Mouse (Mus musculus) embryonic facial prominence, embryonic 15.5 days (tissue): ENCODE measurements around the gene Neurl1a. TPM values are rescaled to one million over a fixed set of nuclear protein-coding genes. Genes with fewer than 3 reads are reported as not detected.
A peak's percentile ranks its signal among the peaks of the same experiment; 100 is the strongest.

Source experiments
- ATAC-seq: fragments of 200-750 bp; cut with Nextera tagmentation; 2 replicates; pipeline ENCODE4 v1.8.0; 2017; ENCODE audit warnings: low read depth, moderate TSS enrichment; ENCODE audit not compliant: insufficient number of reproducible peaks, low FRiP score, low TSS enrichment
- H3K27ac ChIP-seq: fragments of 300-500 bp; sonication (generic); replicated peaks from 2 replicates; pipeline ENCODE4 v1.5.1; 2015; ENCODE audit warnings: mild to moderate bottlenecking, inconsistent platforms
- H3K27me3 ChIP-seq: fragments of 300-500 bp; sonication (generic); 2 replicates; pipeline ENCODE4 v1.6.1; 2015; ENCODE audit warnings: inconsistent platforms
- H3K36me3 ChIP-seq: fragments of 300-500 bp; sonication (generic); 2 replicates; pipeline ENCODE4 v1.6.1; 2015; ENCODE audit warnings: mild to moderate bottlenecking, inconsistent platforms
- H3K4me1 ChIP-seq: fragments of 300-500 bp; sonication (generic); 2 replicates; pipeline ENCODE4 v1.6.1; 2015; ENCODE audit warnings: inconsistent platforms
- H3K4me2 ChIP-seq: fragments of 300-500 bp; sonication (generic); replicated peaks from 2 replicates; pipeline ENCODE4 v1.6.1; 2015; ENCODE audit warnings: mild to moderate bottlenecking, inconsistent platforms
- H3K4me3 ChIP-seq: fragments of 300-500 bp; sonication (generic); replicated peaks from 2 replicates; pipeline ENCODE4 v1.5.1; 2015; ENCODE audit warnings: mild to moderate bottlenecking, inconsistent platforms
- H3K9ac ChIP-seq: fragments of 300-500 bp; sonication (generic); 2 replicates; pipeline ENCODE4 v1.6.1; 2015; ENCODE audit warnings: inconsistent platforms
- H3K9me3 ChIP-seq: fragments of 300-500 bp; sonication (generic); replicated peaks from 2 replicates; pipeline ENCODE4 v1.6.1; 2016; ENCODE audit warnings: inconsistent platforms
- WGBS: fragments of 180-500 bp; shearing (Covaris S2); methylation state at CpG from one replicate; pipeline ENCODE4 v1.1.7; 2015; 5-methylcytosine and 5-hydroxymethylcytosine counted together
- polyA plus RNA-seq: library from polyadenylated mRNA; unstranded; fragments of >200 nt; fragmentation: Nextera tagmentation; extraction: Ambion mirVana; gene quantifications from 2 replicates; pipeline ENCODE4 v1.2.1, GENCODE M21; 2015

Neurl1a gene
- polyA plus RNA-seq, 1 experiment from 2014 or later, result 9.0 TPM

DNA sequence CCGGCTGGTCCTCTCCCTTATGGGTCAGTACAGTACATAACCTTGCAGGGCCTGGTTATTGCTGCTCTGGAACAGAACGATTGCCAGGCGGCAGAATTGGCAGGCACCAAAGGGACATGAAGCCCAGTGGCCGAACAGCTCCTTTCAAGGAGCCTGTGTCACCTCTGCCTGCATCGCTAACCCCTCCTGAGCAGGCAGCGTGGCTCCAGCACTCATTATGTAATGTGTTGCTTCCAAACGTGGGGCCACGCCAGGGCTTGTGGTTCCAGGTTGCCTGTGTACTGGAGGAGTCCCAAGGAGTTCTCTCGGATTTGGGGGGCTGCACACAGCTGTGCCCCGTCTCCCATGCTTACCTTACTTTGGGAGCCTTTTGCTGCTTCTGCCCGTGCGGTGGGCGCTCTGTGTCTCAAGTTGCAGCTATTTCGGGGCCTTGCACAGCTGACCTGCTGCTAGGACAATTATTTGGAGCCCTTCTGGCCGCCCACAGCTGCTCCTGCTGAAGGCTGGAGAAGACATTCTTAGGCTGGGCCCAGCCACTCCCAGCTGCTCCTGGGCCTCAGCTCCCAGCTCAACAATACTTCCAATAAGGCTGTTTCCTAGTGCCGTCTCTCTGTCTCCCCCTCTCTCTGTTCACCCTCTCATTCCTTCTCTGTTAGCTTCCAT lies 70.4 kb downstream of the Neurl1a start:
- no peak for ATAC-seq
- WGBS, result 59% methylated on average over 16 of the region's 16 CpGs
- peaks cover 21% of the 10 kb centered on the region for H3K4me1 ChIP-seq
- H3K9ac ChIP-seq, result no peak overlapping the region
- no peaks in the 10 kb centered on the region for H3K36me3 ChIP-seq
- no peak overlapping the region; the same call in 1 of the 2 replicates for H3K27ac ChIP-seq
- H3K27me3 ChIP-seq, result peaks cover 27% of the 10 kb centered on the region
- no peak overlapping the region for H3K4me3 ChIP-seq
- H3K4me2 ChIP-seq, result no peak overlapping the region
- H3K9me3 ChIP-seq, result no peaks in the 10 kb centered on the region

DNA sequence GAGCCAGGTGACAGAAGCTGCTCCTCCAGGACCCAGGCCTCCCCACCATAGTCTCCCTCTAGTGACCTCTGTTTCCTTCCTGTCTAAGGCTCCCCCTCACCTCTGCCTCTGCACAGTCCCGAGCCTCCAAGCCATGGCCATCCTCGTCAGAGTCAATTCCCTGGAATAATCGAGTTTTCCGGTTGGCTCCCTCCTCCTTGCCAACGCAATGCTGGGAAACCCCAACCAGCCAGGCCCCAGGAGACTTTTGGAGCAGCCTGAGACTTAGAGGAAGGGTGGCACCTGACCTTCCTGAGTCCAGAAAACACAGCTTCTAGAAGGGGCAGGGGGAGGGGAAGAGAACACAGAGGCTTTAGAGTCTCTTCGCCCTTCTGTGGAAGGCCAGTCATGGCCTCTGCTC lies 72.3 kb downstream of the Neurl1a start:
- no peak overlapping the region for H3K4me2 ChIP-seq
- peaks cover 34% of the 10 kb centered on the region for H3K27me3 ChIP-seq
- H3K4me1 ChIP-seq, result peaks cover 21% of the 10 kb centered on the region
- no peak for ATAC-seq
- H3K9ac ChIP-seq, result no peak overlapping the region
- H3K9me3 ChIP-seq, result no peaks in the 10 kb centered on the region
- H3K27ac ChIP-seq, result no peak overlapping the region
- H3K36me3 ChIP-seq, result no peaks in the 10 kb centered on the region
- H3K4me3 ChIP-seq, result no peak overlapping the region
- WGBS, result 54% methylated on average over 6 of the region's 6 CpGs

DNA sequence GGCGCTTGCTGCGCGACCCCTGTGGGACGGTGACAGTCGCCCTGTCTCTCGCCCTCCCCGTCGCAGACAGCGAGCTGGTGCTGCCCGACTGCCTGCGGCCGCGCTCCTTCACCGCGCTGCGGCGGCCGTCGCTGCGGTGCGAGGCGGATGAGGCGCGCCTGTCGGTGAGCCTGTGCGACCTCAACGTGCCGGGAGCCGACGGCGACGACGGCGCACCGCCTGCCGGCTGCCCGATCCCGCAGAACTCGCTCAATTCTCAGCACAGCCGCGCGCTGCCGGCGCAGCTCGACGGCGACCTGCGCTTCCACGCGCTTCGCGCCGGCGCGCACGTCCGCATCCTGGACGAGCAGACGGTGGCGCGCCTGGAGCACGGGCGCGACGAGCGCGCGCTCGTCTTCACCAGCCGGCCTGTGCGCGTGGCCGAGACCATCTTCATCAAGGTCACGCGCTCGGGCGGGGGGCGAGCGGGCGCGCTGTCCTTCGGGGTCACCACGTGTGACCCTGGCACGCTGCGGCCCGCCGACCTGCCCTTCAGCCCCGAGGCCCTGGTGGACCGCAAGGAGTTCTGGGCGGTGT lies 74.5 kb downstream of the Neurl1a start:
- Histone ChIP-seq H3K27ac (no peak overlapping the region), H3K4me3 (peak overlapping the region; percentile 41), H3K9ac (peak overlapping the region; percentile 13), H3K27me3 (peaks cover 34% of the 10 kb centered on the region), H3K4me2 (peak overlapping the region; percentile 64), H3K4me1 (peaks cover 17% of the 10 kb centered on the region), H3K36me3 (no peaks in the 10 kb centered on the region), H3K9me3 (no peaks in the 10 kb centered on the region)
- 3% methylated on average over 90 of the region's 90 CpGs for WGBS
- no peak for ATAC-seq

DNA sequence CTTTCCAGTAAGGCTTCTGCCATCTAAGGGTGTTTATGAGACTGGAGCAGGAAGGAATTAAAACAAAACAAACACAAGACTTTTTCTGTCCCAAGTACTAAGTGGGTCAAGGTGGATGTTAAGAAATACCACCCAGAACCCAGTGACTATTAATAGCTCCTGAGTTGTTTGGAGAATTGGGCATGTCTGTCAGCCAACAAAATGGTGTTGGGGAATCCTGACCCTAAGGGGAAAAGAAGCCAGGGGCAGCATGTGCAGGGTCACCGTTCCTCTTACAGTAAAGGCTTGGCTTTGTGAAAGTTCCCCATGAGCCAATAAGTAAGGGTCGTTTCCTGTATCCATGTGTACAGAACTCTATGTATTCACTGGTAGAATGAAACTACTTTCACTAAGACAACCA lies 76.4 kb downstream of the Neurl1a start:
- Histone ChIP-seq H3K4me1 (peaks cover 20% of the 10 kb centered on the region), H3K27me3 (peaks cover 34% of the 10 kb centered on the region), H3K4me3 (no peak overlapping the region), H3K4me2 (no peak overlapping the region), H3K9me3 (no peaks in the 10 kb centered on the region), H3K36me3 (no peaks in the 10 kb centered on the region), H3K9ac (no peak overlapping the region), H3K27ac (no peak overlapping the region)
- WGBS, result 53% methylated on average over 2 of the region's 2 CpGs
- ATAC-seq, result no peak

DNA sequence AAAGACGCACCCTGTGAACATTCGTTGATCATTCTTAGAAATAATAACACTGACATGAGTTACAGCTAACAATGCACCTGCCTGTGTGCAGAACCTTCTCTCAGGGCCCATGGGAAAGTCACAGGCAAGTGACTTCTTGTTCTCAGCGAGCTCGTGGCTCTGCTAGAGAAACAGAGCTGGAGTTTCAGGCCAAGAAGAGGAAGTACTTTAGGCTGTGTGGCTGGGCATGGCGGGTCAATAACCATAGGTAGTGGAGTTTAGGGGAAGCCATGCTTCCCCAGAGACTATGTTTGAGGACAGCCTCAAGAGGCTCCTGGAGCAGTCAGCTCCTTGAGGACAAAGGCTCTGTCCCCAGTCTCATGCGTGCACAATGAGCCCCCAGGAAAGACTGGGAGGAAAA lies 77.3 kb downstream of the Neurl1a start:
- H3K4me1 ChIP-seq, result peaks cover 20% of the 10 kb centered on the region
- ATAC-seq, result no peak
- no peak overlapping the region for H3K27ac ChIP-seq
- no peak overlapping the region for H3K9ac ChIP-seq
- no peaks in the 10 kb centered on the region for H3K36me3 ChIP-seq
- no peak overlapping the region for H3K4me2 ChIP-seq
- WGBS, result 60% methylated on average over 6 of the region's 6 CpGs
- no peaks in the 10 kb centered on the region for H3K9me3 ChIP-seq
- peaks cover 34% of the 10 kb centered on the region for H3K27me3 ChIP-seq
- no peak overlapping the region for H3K4me3 ChIP-seq

DNA sequence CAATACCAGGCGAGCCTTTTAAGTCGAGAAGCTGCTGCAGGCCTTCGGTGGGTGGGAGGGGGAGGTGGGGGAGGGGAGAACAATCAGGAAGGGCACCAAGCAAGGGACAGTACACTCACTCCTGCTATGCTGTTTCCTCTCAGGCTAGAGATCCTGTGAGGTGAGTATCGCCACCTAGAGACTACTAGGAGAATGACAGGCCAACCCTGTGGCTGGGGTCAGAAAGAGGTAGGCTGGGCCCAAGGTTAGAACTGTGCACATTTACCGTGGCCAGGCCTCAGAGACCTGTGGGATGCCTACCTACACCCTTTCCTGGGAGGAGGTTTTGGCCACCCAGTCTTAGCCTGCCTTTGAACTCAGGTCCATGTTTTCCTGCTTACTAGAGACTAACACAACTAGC lies 81.0 kb downstream of the Neurl1a start:
- 9% methylated on average over 5 of the region's 5 CpGs for WGBS

DNA sequence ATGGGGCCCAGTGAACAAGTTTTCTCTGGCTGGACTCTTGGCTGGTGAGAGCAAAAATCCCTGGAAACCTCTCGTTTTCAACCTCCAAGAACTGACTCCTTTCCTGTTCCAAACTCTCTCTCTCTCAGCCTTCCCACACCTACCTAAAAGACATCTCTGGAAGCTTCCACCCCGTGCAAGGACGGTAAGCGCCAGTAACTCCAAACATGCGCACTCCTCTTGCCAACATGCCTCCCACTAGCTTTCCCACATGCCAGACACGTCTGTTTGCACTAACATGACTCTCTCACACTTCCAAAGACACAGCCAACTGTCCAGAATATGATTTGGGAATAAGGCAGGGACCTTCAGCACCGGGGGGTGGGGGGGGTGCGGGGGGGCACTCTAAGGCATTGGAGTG lies 82.6 kb downstream of the Neurl1a start:
- Histone ChIP-seq H3K4me3 (no peak overlapping the region), H3K9ac (no peak overlapping the region), H3K4me2 (no peak overlapping the region), H3K36me3 (peaks cover 18% of the 10 kb centered on the region), H3K9me3 (no peaks in the 10 kb centered on the region), H3K27ac (no peak overlapping the region), H3K27me3 (no peaks in the 10 kb centered on the region), H3K4me1 (peaks cover 25% of the 10 kb centered on the region; the same call in 1 of the 2 replicates)
- ATAC-seq, result no peak
- 69% methylated on average over 8 of the region's 8 CpGs for WGBS

More for the DNA sequence above, 81.0 kb downstream of the Neurl1a start:
- Histone ChIP-seq H3K4me1 (peaks cover 16% of the 10 kb centered on the region; the same call in 1 of the 2 replicates), H3K36me3 (peaks cover 7% of the 10 kb centered on the region), H3K4me2 (no peak overlapping the region), H3K27me3 (peaks cover 2% of the 10 kb centered on the region; the same call in 1 of the 2 replicates), H3K9me3 (no peaks in the 10 kb centered on the region), H3K27ac (no peak overlapping the region), H3K9ac (no peak overlapping the region), H3K4me3 (no peak overlapping the region)
- 0 out of 2 replicates have a peak, but pooled peaks have one; percentile 5 for ATAC-seq

DNA sequence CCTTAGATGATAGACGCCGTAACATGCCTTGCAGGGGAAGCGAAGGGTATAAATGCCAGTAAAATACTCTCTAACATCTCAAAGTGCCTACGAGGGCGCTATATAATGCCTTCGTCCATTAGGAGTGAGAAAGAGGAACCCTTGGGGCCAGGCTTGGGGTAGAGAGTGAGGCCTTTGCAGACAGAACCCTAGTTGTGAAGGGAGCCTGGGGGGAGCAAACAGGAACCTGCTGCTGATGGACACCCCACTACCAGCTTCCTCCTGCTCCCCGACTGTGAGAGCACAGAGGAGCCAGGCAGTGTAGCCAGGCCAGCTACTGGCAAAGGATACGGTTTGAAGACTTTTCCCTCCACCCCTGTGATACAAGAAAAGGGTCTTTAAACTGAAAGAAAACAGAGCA lies 85.0 kb downstream of the Neurl1a start:
- Histone ChIP-seq H3K27me3 (no peaks in the 10 kb centered on the region), H3K9me3 (no peaks in the 10 kb centered on the region), H3K4me2 (no peak overlapping the region), H3K27ac (no peak overlapping the region), H3K4me3 (no peak overlapping the region), H3K4me1 (peaks cover 22% of the 10 kb centered on the region; the same call in 1 of the 2 replicates), H3K36me3 (peaks cover 42% of the 10 kb centered on the region), H3K9ac (no peak overlapping the region)
- ATAC-seq, result no peak
- WGBS, result 91% methylated on average over 8 of the region's 8 CpGs

DNA sequence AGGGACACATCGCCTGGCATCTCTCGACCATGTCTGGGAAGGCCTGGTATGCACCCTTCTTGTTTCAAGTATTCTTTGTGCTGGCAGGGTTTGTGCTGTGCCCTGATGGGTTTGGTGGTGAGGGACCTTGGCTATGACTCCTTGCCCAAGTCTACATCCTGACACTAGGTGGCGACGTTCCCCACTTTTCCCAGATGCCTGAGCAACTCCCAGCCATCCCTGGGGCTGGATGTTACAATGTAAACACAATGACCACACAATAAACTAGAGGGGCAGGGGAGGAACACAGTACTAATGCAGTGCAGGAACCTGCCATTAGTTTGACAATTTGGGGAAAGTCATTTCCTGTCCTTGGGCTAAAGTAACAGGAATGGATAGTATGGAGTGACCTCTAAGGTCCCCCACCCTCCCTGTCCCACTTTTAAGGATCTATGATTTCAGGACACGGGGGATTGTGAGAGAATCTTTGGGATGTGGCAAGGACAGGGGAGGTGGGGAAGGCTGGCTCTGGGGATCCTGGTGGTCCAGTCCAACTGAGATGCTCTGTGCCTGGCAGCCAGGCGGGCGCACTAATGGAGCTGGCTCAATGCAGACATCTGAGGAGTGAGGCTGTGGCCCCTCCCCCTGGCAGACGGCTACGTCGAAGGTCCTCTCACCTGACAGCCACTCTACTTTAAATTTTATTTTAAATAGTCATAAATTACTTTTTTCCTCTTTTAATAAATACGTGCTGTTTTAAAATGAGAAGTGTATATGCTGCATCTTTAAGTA lies 85.9 kb downstream of the Neurl1a start:
- no peak overlapping the region for H3K9ac ChIP-seq
- H3K4me3 ChIP-seq, result no peak overlapping the region
- peak; percentile 60; the same call in 1 of the 2 replicates for ATAC-seq
- no peak overlapping the region for H3K27ac ChIP-seq
- no peaks in the 10 kb centered on the region for H3K9me3 ChIP-seq
- 46% methylated on average over 11 of the region's 11 CpGs for WGBS
- H3K27me3 ChIP-seq, result no peaks in the 10 kb centered on the region
- 0 out of 2 replicates have a peak, but pooled peaks cover 14% of the 10 kb centered on the region for H3K4me1 ChIP-seq
- H3K4me2 ChIP-seq, result no peak overlapping the region
- H3K36me3 ChIP-seq, result peaks cover 51% of the 10 kb centered on the region

DNA sequence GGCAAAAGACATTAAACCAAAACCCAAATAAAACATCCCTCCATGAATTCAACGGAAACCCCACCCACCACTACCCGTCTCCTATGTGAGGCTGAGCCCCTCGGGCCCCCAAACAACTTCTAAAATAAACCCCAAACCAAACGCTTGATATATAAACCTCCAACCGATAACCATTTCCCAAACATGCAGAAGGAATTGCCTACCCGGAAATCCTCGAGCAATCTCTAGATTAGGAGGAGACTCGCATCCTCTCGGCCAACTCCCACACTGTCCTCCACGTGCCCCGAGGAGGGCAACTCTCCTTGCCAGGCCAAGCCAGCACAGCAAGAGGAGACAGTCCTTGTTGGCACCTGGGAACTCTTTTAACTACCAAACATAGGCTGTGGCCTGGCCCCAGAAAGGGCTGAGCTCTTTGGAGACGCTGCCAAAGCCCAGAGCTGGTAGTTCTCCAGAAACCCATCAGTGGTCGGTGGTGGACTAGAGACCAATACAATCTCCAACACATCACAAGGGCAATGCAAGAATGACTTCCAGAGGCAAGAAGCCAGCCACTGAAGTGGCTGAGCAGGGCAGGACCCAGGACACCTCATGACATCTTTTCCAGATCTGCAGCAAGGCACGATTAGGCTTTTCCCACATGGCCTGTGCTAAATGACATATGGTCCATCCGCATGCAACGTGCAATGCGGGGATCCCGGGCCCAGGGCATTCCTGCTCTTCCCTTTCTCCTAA lies 87.6 kb downstream of the Neurl1a start:
- Histone ChIP-seq H3K4me2 (no peak overlapping the region), H3K9me3 (no peaks in the 10 kb centered on the region), H3K9ac (no peak overlapping the region), H3K4me1 (peaks cover 28% of the 10 kb centered on the region), H3K27ac (no peak overlapping the region), H3K27me3 (no peaks in the 10 kb centered on the region), H3K4me3 (no peak overlapping the region), H3K36me3 (peaks cover 65% of the 10 kb centered on the region)
- 77% methylated on average over 18 of the region's 18 CpGs for WGBS
- no peak for ATAC-seq

DNA sequence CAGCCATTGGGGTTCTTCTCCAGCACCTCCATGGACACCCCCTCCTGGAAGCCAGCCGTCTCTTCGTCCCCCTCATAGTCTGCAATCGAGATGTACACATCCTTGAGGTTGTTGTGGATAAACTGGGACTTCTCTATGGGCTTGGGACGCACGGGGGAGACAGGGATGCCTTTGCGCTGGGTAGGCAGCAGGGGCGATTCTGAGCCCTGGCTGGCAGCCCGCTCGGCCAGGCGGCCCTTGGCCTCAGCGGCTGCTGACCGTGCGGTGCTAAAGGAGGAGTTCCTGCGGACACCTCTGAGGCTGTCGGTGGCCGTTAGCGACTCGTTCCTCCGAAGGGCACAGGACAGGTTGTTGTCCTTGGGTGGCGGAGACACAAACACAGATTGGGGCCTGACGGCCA lies 88.4 kb downstream of the Neurl1a start:
- Histone ChIP-seq H3K4me1 (peaks cover 37% of the 10 kb centered on the region), H3K27me3 (no peaks in the 10 kb centered on the region), H3K36me3 (peaks cover 73% of the 10 kb centered on the region), H3K9me3 (no peaks in the 10 kb centered on the region), H3K27ac (no peak overlapping the region), H3K9ac (no peak overlapping the region), H3K4me2 (no peak overlapping the region), H3K4me3 (no peak overlapping the region)
- WGBS, result 90% methylated on average over 21 of the region's 21 CpGs
- ATAC-seq, result no peak
